Mouse (Mus musculus): ENCODE data around the gene Acbd3. TPM values are rescaled to one million over a fixed set of nuclear protein-coding genes. Genes with fewer than 3 reads are reported as not detected.

Acbd3 gene
- polyA plus RNA-seq, 1 experiment from 2014 or later, result 25.4 TPM

DNA sequence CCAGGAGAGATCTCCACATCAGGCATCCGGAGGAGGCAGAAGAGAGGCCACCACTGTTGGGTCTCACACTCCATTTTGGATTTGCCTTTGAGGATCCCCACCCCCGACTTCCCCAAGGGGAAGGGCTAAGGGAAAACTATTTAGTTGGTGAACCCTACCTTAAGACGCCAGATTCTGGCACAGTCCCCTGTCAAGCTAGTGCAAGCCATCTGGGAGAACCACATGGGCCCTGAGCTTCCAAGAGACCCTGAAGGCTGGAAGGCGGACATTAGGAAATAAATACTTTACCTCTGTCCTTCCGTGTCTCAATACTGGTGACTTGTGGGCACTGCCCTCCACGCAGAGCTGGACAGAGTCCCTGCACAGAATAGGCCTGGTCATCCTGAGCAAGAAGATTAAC is 50.7 kb downstream of the Acbd3 start:
- Histone ChIP-seq H3K27me3 (no peaks in the 10 kb centered on the region), H3K4me2 (replicated peaks) (no peak overlapping the region), H3K4me3 (no peak overlapping the region), H3K4me1 (peaks cover 20% of the 10 kb centered on the region), H3K36me3 (no peaks in the 10 kb centered on the region), H3K9ac (peak overlapping the region; percentile 14), H3K27ac (no peak overlapping the region), H3K9me3 (peaks cover 4% of the 10 kb centered on the region; the same call in 1 of the 2 replicates)
- 86% methylated on average over 6 of the region's 6 CpGs for WGBS
- no peak for ATAC-seq (ENCODE audit: low FRiP score, low read depth)

DNA sequence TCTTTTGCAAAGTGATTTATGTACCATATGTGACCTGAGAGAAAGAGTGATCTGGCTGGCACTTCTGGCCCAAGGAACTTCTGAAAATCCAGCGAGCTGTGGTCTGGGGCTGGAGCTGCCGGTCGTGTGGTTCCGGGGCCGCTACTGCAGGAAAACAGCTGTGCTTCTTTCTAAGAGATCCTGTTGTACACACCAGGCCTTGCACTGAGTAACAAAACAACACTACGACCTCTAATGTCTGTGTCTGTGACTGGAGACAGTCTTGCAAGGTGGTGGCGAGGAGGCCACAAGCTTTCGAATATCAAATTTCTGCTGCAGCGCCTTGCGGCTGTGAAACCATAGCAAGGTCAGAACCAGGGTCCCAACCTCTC is 51.4 kb downstream of the Acbd3 start:
- H3K36me3 ChIP-seq, result no peaks in the 10 kb centered on the region
- H3K9ac ChIP-seq, result peak overlapping the region; percentile 92
- peaks cover 4% of the 10 kb centered on the region; the same call in 1 of the 2 replicates for H3K9me3 ChIP-seq
- H3K4me3 ChIP-seq, result peak overlapping the region; percentile 74
- H3K27me3 ChIP-seq, result no peaks in the 10 kb centered on the region
- 2% methylated on average over 10 of the region's 10 CpGs for WGBS
- peaks cover 20% of the 10 kb centered on the region for H3K4me1 ChIP-seq
- H3K27ac ChIP-seq, result peak overlapping the region; percentile 96
- H3K4me2 ChIP-seq (replicated peaks), result peak overlapping the region; percentile 88
- ATAC-seq (ENCODE audit: low FRiP score, low read depth), result no peak; the same call in 1 of the 2 replicates

DNA sequence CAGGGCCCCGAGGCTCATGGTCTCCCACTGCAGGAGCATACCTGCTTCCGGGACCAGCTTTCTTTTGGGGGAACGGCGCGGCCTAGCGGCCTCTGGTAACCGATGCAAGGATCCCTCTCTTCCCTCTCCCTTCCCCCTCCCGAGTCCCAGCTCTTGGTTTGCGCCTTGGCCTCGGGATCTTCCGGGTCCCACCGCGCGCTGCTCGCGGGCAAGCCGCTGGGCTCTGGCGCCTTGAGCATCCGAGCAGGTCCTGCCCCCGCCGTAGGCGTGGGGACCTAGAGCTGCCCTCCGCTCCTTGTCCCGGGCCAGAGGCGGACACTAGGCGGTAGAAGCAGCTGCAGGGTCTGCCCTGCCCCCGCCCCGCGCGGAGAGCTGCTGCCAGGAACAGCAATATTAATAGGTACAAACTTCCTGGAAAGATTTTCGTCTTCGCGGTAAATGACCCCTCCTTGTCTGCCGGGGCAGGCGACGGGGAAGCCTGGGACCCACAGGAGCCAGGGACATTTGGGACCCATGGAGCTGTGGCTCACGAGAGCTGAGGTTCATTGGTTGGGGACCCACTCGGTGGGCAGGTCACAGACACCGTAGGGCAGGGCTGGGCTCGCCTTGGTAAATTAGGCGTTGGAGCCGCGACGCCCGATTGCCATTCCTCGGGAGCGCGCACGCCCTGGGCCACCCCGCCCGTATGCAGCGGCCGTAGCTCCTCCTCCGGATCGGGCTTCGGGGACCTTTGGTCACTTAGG is 52.0 kb downstream of the Acbd3 start:
- peak overlapping the region; percentile 88 for H3K4me2 ChIP-seq (replicated peaks)
- peaks cover 4% of the 10 kb centered on the region; the same call in 1 of the 2 replicates for H3K9me3 ChIP-seq
- WGBS, result under 1% methylated on average over 56 of the region's 56 CpGs
- H3K27ac ChIP-seq, result peak overlapping the region; percentile 96
- peak overlapping the region; percentile 92 for H3K9ac ChIP-seq
- peak overlapping the region; percentile 74 for H3K4me3 ChIP-seq
- H3K36me3 ChIP-seq, result no peaks in the 10 kb centered on the region
- peak; percentile 87 for ATAC-seq (ENCODE audit: low FRiP score, low read depth)
- peaks cover 20% of the 10 kb centered on the region for H3K4me1 ChIP-seq
- H3K27me3 ChIP-seq, result no peaks in the 10 kb centered on the region

DNA sequence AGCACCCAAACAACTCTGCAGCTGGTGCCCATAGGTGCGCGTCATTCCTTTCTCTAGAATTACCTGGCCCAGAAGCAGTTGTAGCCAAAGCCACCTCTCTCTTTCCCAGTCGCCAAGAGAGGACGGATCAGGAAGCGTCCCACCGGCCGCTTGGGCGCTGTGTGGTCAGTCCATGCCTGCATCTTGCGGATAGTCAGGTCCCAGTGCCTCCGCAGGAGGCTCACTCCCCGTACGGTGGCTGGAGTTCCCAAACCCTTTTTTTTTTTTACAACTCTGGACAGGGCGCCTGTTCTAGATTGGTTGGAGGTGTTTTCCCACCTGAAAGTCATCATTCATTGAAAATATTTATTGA is 52.5 kb downstream of the Acbd3 start:
- ATAC-seq (ENCODE audit: low FRiP score, low read depth), result peak; percentile 12; the same call in 1 of the 2 replicates
- Histone ChIP-seq H3K4me3 (peak overlapping the region; percentile 74), H3K9ac (peak overlapping the region; percentile 92), H3K36me3 (no peaks in the 10 kb centered on the region), H3K27ac (peak overlapping the region; percentile 96), H3K27me3 (no peaks in the 10 kb centered on the region), H3K4me2 (replicated peaks) (peak overlapping the region; percentile 88), H3K4me1 (peaks cover 20% of the 10 kb centered on the region), H3K9me3 (peaks cover 4% of the 10 kb centered on the region; the same call in 1 of the 2 replicates)
- 0% methylated on average over 13 of the region's 13 CpGs for WGBS

DNA sequence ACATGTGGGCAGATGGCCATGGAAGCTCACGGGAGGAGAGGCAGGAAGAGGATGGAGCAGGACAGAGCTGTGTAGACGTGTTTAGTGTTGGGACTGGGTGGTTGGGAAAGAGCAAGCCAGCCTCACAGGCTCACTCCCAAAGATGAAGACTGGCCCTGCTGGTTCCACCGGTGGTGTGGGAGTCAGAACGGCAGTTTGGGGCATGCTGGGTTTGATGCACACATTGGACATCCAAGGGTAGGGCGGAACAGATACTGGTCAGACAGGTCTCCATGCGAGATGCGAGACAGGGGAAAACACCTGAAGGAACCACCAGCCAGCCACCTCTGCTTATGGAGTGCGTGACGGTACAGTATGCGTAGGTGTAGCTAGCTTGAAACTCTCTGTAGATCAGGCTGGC is 53.1 kb downstream of the Acbd3 start:
- H3K4me2 ChIP-seq (replicated peaks), result peak overlapping the region; percentile 88
- H3K4me1 ChIP-seq, result peaks cover 20% of the 10 kb centered on the region
- no peaks in the 10 kb centered on the region for H3K36me3 ChIP-seq
- peak overlapping the region; percentile 74 for H3K4me3 ChIP-seq
- H3K9me3 ChIP-seq, result peaks cover 4% of the 10 kb centered on the region; the same call in 1 of the 2 replicates
- 81% methylated on average over 10 of the region's 10 CpGs for WGBS
- ATAC-seq (ENCODE audit: low FRiP score, low read depth), result no peak
- no peak overlapping the region for H3K9ac ChIP-seq
- H3K27ac ChIP-seq, result no peak overlapping the region
- H3K27me3 ChIP-seq, result no peaks in the 10 kb centered on the region

DNA sequence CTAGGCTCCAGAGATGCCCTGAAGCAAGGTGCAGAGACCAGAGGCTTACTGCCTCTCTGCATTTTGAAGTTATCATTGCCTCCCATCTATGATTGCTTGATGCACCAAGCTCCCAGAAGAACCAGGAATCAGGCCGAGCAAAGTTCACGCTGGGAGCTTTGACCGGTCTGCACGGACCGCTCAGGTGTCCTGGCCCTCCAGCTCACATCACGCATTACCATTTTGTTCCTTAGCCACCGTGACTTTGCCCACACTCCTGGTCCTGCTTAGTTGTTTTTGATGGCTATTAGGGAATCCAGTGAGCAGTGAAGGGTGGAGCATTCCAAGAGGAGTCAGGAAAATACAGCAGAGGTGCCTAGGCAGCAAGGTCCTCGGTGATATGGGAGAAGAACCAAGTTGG is 54.4 kb downstream of the Acbd3 start:
- H3K4me2 ChIP-seq (replicated peaks), result no peak overlapping the region
- 90% methylated on average over 8 of the region's 8 CpGs for WGBS
- no peak overlapping the region for H3K9ac ChIP-seq
- H3K9me3 ChIP-seq, result no peaks in the 10 kb centered on the region
- no peaks in the 10 kb centered on the region for H3K36me3 ChIP-seq
- peaks cover 20% of the 10 kb centered on the region for H3K4me1 ChIP-seq
- H3K4me3 ChIP-seq, result no peak overlapping the region
- ATAC-seq (ENCODE audit: low FRiP score, low read depth), result no peak
- no peak overlapping the region for H3K27ac ChIP-seq
- no peaks in the 10 kb centered on the region for H3K27me3 ChIP-seq

DNA sequence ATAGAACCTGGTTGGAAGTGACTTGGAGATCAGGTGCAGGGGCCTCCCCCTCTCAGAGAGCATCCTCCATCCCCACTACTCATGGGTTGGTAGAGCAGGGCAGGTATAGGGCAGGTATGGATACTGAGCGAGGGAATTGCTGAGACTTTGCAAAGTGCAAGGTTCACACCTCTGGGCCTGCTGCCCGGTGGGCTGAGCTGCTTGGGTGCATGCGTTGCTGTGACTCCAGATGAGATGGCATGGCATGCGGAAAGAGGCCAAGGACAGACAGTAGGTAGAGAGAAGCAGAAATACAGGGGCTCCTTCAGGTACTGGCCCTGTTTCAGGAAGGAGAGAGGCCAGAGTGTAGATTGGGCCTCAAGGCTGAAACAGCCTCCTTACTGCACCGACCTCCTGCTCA is 55.4 kb downstream of the Acbd3 start:
- H3K4me3 ChIP-seq, result no peak overlapping the region
- no peak overlapping the region for H3K27ac ChIP-seq
- H3K4me2 ChIP-seq (replicated peaks), result no peak overlapping the region
- peaks cover 10% of the 10 kb centered on the region for H3K4me1 ChIP-seq
- no peak for ATAC-seq (ENCODE audit: low FRiP score, low read depth)
- no peak overlapping the region for H3K9ac ChIP-seq
- no peaks in the 10 kb centered on the region for H3K9me3 ChIP-seq
- 69% methylated on average over 5 of the region's 5 CpGs for WGBS
- no peaks in the 10 kb centered on the region for H3K27me3 ChIP-seq
- H3K36me3 ChIP-seq, result no peaks in the 10 kb centered on the region

DNA sequence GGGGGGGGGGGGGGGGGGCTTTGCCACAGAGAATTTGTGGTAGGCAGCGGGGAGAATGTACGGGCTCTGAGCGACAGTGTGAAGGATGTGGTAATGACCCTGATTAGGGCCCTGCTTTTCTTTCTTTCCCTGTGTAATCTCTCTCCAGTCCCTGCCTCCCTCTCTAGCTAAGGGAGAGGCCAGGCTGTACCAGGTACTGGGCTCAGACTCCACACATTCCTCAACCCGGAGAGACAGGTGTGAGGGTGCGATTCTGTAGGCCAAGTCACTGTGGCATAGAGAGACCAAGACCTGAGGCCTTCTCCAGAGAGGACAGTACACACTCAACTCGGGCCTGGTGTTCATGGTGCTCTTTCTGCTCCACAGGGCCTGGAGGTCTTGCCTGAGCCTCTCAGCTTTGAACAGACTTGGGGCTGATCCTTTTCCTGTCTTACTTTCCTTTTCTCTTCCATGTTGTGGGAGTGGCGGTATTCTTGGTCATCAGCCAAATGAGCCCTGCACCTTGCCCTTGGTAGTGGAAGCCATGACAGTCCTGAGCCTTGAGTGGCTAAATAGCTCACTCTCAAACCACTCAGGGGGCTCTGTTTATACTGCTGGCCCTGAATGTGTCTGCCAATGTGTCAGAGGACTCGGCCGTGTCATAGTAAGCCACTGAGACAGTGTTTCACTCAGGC is 57.2 kb downstream of the Acbd3 start:
- WGBS, result 63% methylated on average over 9 of the region's 9 CpGs
- no peak for ATAC-seq (ENCODE audit: low FRiP score, low read depth)
- H3K27me3 ChIP-seq, result no peaks in the 10 kb centered on the region

DNA sequence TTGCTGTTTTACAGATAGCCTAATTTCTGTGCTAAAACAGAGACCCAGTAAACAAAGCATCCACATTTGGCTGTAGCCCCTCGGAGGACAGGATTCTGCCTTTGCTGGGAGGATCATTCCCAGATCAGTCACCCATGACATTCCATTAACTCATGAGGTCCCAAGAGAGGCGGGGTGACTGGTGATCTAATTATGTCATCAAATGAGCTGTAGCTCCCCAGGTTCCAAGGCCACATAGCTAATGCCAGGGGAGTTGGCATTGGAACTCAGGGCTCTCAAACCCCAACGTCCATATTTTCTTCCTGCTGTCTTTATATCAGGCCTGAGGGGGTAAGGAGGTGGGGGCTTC is 57.7 kb downstream of the Acbd3 start:
- no peaks in the 10 kb centered on the region for H3K27me3 ChIP-seq
- H3K4me1 ChIP-seq, result no peaks in the 10 kb centered on the region
- H3K4me2 ChIP-seq (replicated peaks), result no peak overlapping the region
- no peaks in the 10 kb centered on the region for H3K36me3 ChIP-seq
- no peak overlapping the region for H3K9ac ChIP-seq
- H3K4me3 ChIP-seq, result no peak overlapping the region
- H3K27ac ChIP-seq, result no peak overlapping the region
- no peaks in the 10 kb centered on the region for H3K9me3 ChIP-seq
- 41% methylated on average over 3 of the region's 3 CpGs for WGBS
- no peak for ATAC-seq (ENCODE audit: low FRiP score, low read depth)

More for the DNA sequence above, 57.2 kb downstream of the Acbd3 start:
- no peaks in the 10 kb centered on the region for H3K9me3 ChIP-seq
- H3K4me3 ChIP-seq, result no peak overlapping the region
- no peaks in the 10 kb centered on the region for H3K4me1 ChIP-seq
- no peak overlapping the region for H3K27ac ChIP-seq
- no peaks in the 10 kb centered on the region for H3K36me3 ChIP-seq
- H3K9ac ChIP-seq, result no peak overlapping the region
- H3K4me2 ChIP-seq (replicated peaks), result no peak overlapping the region

DNA sequence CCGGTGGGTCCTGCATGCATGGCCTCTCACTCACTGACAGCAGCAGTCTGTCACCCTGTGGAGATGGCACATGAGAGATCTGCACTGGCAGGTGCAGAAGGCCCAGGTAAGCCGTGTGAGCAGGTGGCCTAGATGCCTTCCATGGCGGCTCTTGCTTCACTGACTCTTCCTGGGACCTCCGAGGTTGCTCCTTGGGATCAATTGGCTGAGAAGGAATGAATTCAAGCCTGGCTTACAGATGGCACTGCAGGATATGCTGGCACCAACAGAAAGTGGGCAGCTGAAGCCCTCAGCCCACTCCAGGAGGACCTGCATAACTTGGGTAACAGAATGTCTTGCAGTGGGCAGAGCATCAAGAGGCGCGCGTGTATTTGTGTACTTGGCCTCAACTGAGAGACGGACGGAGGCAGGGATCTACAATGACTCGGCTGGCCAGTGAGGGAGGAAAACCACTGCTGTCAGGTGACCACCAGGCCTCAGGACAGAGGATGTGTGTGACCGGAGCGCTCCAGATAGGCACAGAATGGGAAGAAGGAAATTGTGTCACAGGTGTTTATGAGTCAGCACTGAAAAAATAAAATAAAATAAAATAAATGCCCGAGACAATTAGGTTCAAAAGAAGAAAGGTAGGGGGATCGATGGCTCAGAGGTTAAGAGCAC is 66.1 kb downstream of the Acbd3 start:
- Histone ChIP-seq H3K9ac (no peak overlapping the region), H3K4me3 (no peak overlapping the region), H3K4me2 (replicated peaks) (no peak overlapping the region), H3K9me3 (no peaks in the 10 kb centered on the region), H3K27ac (no peak overlapping the region), H3K36me3 (no peaks in the 10 kb centered on the region), H3K4me1 (peaks cover 18% of the 10 kb centered on the region), H3K27me3 (no peaks in the 10 kb centered on the region)
- no peak for ATAC-seq (ENCODE audit: low FRiP score, low read depth)
- WGBS, result 83% methylated on average over 14 of the region's 14 CpGs

DNA sequence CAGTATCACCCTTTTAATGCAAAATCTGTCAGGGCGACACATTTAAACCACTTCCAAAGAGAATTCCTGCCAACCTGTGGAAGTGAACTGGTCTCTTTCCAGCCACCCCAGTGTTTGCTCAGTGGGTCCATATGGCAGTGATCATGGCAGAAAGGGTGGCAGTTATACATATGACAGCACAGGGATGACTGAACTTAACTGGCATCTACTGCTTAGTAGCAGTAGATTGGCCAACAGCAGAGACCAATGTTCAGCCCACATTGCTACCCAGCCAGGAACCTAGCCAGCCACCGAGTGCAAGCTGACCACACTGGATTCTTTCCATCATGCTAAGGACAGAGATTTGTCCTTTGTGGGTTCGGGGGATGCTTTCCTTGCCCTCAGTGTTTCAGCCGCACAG is 67.0 kb downstream of the Acbd3 start:
- no peak overlapping the region for H3K4me2 ChIP-seq (replicated peaks)
- H3K9me3 ChIP-seq, result no peaks in the 10 kb centered on the region
- H3K9ac ChIP-seq, result no peak overlapping the region
- H3K4me3 ChIP-seq, result no peak overlapping the region
- no peak for ATAC-seq (ENCODE audit: low FRiP score, low read depth)
- WGBS, result 85% methylated on average over 4 of the region's 4 CpGs
- H3K4me1 ChIP-seq, result peaks cover 18% of the 10 kb centered on the region
- H3K36me3 ChIP-seq, result no peaks in the 10 kb centered on the region
- no peak overlapping the region for H3K27ac ChIP-seq
- H3K27me3 ChIP-seq, result no peaks in the 10 kb centered on the region

DNA sequence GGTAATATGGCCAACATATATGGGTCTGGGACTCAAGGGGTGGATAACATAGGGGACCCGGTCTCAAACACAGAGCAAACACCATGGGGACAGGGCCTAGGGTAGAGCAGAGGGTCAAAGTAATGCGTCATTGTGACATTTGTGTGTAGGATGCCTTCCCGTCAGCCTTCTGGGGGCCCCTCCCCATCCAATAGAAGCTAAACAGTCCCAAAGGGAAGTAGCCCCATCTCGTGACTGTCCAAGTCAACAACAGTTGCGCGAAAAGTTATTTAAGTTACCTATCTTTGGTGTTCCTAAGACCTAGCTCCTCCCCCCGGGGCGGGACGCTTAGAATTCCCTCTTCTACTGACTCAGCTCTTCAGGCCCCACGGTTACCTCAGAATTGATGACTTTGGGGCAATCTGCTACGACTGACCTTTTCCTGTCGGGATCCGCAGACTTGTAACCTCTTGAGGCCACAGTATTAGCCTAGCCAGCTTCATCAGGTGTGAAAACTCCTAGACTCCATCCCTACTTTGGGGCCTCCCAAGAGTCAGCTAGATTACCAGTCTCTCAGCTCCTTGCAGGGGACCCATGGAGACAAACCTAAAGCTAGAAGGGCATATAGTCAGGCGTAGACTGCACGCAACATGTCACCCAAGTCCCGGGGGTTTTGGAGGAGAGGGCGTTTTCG is 67.7 kb downstream of the Acbd3 start:
- ATAC-seq (ENCODE audit: low FRiP score, low read depth), result peak; percentile 33; the same call in 1 of the 2 replicates
- H3K9me3 ChIP-seq, result no peaks in the 10 kb centered on the region
- no peak overlapping the region for H3K27ac ChIP-seq
- H3K36me3 ChIP-seq, result no peaks in the 10 kb centered on the region
- H3K4me3 ChIP-seq, result peak overlapping the region; percentile 44
- H3K27me3 ChIP-seq, result no peaks in the 10 kb centered on the region
- WGBS, result 12% methylated on average over 18 of the region's 18 CpGs
- H3K4me2 ChIP-seq (replicated peaks), result peak overlapping the region; percentile 86
- H3K9ac ChIP-seq, result peak overlapping the region; percentile 56
- H3K4me1 ChIP-seq, result peaks cover 18% of the 10 kb centered on the region

Measured in limb, embryonic 13.5 days (tissue).